Mouse (Mus musculus) right cerebral cortex, adult 18-20 months (tissue): Measurements from ENCODE around the gene Psg26.
"Not testable (repeated sequence)": the region's sequence is repeated elsewhere in the genome, so short reads cannot be mapped to it uniquely, and the experiment has no call there.

Source experiments
- DNase-seq: peaks from one replicate; pipeline ENCODE4 v3.0.0; 2022; ENCODE audit warnings: mixed read lengths

Gene Psg26

GRCm38 (mm10) chr7:18484077-18484476 is at the start of gene Psg26:
Psg26 (minus strand) TSS chr7:18484177.
- DNase-seq: no peak

DNA sequence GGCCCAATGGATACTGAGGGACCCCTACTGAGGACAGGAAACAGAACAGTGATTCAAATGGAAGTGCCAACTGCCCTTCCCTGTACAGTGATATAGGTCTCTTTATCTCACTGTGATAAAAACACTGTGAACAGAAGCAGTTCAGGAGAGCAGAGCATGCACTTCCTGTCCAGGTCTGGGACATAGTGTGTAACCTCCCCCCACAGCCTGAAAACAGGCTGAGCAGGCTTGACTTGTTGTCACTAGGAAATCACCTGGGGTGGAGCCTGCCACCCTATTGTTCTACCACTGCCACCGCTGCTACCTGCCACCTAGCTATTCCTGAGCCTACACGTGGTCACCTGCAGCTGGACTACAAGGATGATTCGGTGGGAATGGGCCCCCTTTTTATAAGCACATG is 49.4 kb upstream of the Psg26 start:
- no peak for DNase-seq

DNA sequence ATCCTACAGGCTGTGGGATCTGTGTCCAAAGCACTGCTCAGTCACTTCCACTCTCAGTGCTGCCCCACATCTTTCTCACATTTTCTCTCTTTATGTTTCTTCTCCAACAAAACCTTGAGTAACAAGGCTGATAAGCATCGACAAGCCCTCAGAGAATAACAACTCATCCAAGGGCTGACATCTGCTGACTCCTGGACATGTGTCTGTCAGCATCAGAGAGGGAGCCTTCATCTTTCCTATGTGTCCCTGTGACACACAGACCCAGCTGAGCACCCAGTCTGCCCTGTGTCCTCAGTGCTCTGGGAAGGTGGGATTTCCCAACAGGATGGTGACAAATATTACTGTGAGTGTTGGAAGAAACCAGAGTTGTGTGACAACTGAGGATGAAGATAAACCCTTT is 48.2 kb upstream of the Psg26 start, which contains the start of gene Psg25:
TSS of gene Psg25 (minus strand) at position 101 of the 400 bp plus-strand sequence.
- DNase-seq: no peak

DNA sequence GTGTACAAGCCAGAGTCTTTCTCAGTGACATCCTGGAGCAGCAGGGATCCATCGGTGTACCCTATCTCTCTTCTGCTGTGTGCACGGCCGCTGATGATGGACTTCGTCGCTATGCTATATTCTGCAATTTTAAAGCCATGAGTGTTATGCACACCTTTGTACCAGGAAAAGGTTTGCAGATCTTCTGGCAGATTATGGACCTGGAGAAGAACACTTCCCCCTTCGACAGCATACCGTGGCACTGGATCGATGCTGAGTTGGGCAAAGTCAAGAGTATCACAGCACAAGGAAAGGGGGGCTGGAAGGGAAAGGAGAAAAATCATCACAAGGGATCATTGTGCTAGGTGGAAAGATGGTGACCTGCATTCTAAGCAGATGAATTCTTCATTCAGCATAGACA is 40.7 kb upstream of the Psg26 start:
- no peak for DNase-seq

GRCm38 (mm10) chr7:18512848-18513247 is 28.9 kb upstream of the Psg26 start:
- not testable (repeated sequence) for DNase-seq

- not testable (repeated sequence) for DNase-seq
These were observed 28.4 kb upstream of the Psg26 start for GRCm38 (mm10) chr7:18512417-18512816.

DNA sequence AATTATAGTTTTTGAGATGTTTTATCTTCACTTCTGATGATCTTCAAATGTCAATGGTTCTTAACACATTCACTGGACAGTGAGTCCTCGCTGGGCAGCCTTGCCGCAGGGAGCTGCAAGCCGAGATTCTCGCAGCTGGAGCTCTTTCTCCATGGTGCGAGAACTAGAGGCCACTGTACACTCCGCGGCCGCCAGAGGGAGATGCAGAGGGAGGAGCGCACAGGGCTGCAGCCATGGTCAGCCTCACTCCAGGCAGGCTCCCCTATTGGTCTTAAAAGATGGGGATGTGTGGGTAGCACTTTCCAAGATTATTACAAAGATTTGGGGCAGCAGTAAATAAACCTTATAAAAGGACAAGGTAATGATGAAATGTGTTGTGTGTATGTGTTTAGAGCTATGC is 27.5 kb upstream of the Psg26 start:
- no peak for DNase-seq

GRCm38 (mm10) chr7:18431941-18432340 is 52.0 kb downstream of the Psg26 start, which contains the start of gene Psg28:
Psg28 (minus strand) TSS chr7:18432041.
- not testable (repeated sequence) for DNase-seq
